Mouse (Mus musculus): ENCODE results near the gene Agfg2.

DNA sequence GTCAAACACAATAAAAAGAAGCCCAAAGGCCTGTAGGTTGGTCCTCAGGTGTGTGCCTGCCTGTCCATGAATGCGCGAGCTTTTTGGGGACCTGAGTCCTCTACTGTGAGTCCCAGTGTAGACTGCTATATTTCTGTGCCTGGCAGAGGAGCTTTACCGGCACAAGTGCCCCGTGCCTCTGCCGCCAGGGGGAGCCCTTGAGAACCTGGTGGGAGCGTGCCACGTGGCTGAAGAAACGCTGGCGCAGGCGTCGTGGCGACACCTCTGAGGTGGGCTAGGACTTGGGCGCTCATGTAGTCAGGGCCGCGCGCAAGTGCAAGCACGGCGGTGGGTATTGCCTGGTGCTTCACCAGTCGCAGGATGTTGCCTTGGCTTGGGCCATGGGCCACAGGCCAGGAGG is 43.5 kb downstream of the Agfg2 start, which contains the start of gene Sap25:
- no peak for TF ChIP-seq ZNF384 (IDR thresholded peaks at IDR 0.05; ENCODE audit: low read depth, low read length)
- no peak for TF ChIP-seq ZC3H11A (IDR thresholded peaks at IDR 0.05; ENCODE audit: borderline replicate concordance, low read depth, low read length)
- no peak for TF ChIP-seq MAFK (IDR thresholded peaks at IDR 0.05; ENCODE audit: insufficient read depth, low read depth, low read length)
- TF ChIP-seq HCFC1 (IDR thresholded peaks at IDR 0.05; ENCODE audit: borderline replicate concordance, insufficient read depth, low read length) = no peak

All from ES-E14 (cell line).